ENCODE assay signal across 9 mouse cellular contexts in the genomic region with DNA sequence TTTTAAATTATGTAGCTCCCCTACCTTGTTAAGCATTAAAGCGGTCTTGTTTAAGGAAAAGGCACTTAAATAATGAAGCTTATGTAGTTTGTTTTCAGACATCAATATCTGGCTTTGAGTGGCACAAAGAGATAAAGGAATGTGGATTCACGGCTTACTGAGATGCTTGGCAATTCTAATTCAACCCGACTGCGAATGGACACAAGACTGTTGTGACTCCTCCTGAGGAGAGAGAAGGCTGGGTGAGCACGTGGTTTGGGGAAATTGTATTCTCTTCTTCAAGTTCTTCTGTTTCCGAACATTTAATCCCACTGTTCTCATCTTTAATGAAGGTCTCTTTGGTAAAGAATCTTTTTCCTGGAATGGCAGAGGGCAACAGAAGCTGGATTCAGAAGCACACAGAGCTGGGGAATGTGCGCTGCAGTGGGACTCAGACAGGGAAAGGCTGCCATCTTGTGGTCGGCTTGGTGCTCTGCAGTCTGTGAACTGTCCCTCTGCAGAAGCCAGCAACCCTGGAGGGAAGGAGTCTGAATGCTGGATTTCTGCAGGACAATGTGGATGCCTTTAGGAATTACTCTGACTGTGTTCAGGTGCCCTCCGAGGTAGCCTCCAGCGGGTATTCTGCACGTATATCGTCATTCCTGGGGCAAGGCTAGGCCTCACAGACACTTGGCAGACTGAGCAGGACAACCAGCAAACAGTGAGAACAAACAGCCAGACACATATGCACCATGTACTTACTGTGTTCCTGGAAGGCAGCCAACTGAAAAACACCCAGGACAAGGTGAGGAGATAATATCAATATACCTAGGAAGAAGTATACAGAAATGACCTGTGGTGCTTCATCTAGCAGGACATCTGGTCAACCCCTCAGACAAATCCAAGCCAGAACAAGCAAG. TPM values are rescaled to one million over a fixed set of nuclear protein-coding genes. Genes with fewer than 3 reads are reported as not detected.
DNase-seq lines count a peak whose midpoint lies in the region; ATAC-seq and TF ChIP-seq lines count a peak whose summit lies in the region.
"Had no signal": no experiment of that assay in that cellular context is flagged by ENCODE, and none has a peak within 500 bp of the region (broad histone marks: within the 10 kb centered on the region; RNA-seq: fewer than 3 reads in every experiment).

No protein-coding gene starts in this region.

- 0 out of 2 replicates have a peak, but pooled peaks have one; percentile 25 for TF ChIP-seq CTCF in G1E (IDR thresholded peaks at IDR 0.05; ENCODE audit: low read depth, low read length)
- TF ChIP-seq CTCF in lung, adult 2 months (IDR thresholded peaks at IDR 0.05; ENCODE audit: insufficient read depth, low read length), result peak; percentile 98

- WGBS in lung, adult 2 months, result 22% methylated on average over 12 of the region's 12 CpGs

- no peak overlapping the region for H3K4me3 ChIP-seq in G1E (ENCODE audit: low read depth, low read length)
- no peak overlapping the region for H3K4me3 ChIP-seq in lung, adult 2 months (replicated peaks; ENCODE audit: extremely low read depth, low read depth, low read length)
- H3K4me3 ChIP-seq: limb, embryonic 15.5 days had no signal

- no peak; the same call in 1 of the 2 replicates for ATAC-seq in G1E (ENCODE audit: extremely low read depth, insufficient number of reproducible peaks, low FRiP score, poor library complexity, severe bottlenecking)
- ATAC-seq in erythroblast, adult 5-6 weeks (replicated peaks; ENCODE audit: low FRiP score, poor library complexity, severe bottlenecking), result peak; percentile 79

- intact Hi-C loops in heart, postnatal 14 days (cut with DNase I), result loop anchor here (5.0 to 10.0 kb wide), 3 partner anchors 100 to 675 kb away; no protein-coding TSS in a partner anchor

- DNase-seq in G1E (ENCODE audit: low spot score), result no peak
- DNase-seq in brain, adult 2 months (ENCODE audit: low read depth, low spot score), result peak; percentile 88
- DNase-seq in heart, postnatal 14 days, result peak; percentile 66 to 78
- peak; percentile 81 to 82 for DNase-seq in kidney, postnatal 4 days
- peak; percentile 65 for DNase-seq in lung, adult 2 months
- peak; percentile 90 for DNase-seq in retina, embryonic 14.5 days (ENCODE audit: low spot score)
- peak; percentile 44 for DNase-seq in yolk sac, embryonic 10.5 days (ENCODE audit: low spot score)

- H3K9me3 ChIP-seq in G1E (replicated peaks), result peaks cover 34% of the 10 kb centered on the region
- H3K9me3 ChIP-seq: limb, embryonic 15.5 days had no signal

- no peaks in the 10 kb centered on the region for H3K27me3 ChIP-seq in G1E (ENCODE audit: insufficient read depth, low read length)

- H3K36me3 ChIP-seq in G1E (replicated peaks), result no peaks in the 10 kb centered on the region
- H3K36me3 ChIP-seq: limb, embryonic 15.5 days had no signal

- no peaks in the 10 kb centered on the region for H3K4me1 ChIP-seq in G1E (ENCODE audit: insufficient read depth, low read depth, low read length)
- no peaks in the 10 kb centered on the region for H3K4me1 ChIP-seq in lung, adult 2 months (ENCODE audit: control insufficient read depth, insufficient read depth, low read length)
- H3K4me1 ChIP-seq: limb, embryonic 15.5 days had no signal

- TF ChIP-seq POLR2A in lung, adult 2 months (IDR thresholded peaks at IDR 0.05; ENCODE audit: borderline replicate concordance, extremely low read depth, low read depth, low read length), result no peak

RNA-seq across cellular contexts. Expression of a gene that starts 54.0 kb away (rescaled TPM):
- total RNA-seq in G1E (2014; fragmentation: Nextera tagmentation), result not detected in 2 replicates
- 0.12 and 0.27 TPM in 2 replicates for total RNA-seq in G1E (2017)
- polyA plus RNA-seq in G1E (2012), result not detected in 2 replicates
- not detected in 2 replicates for total RNA-seq in erythroblast, adult 5-6 weeks (2015; ENCODE audit: low replicate concordance)
- not detected in 2 replicates for total RNA-seq in erythroblast, adult 5-6 weeks (2017; ENCODE audit: low replicate concordance)
- 1 to 10 TPM in 1 of 2 experiments, not detected in 1; 1.1 TPM for total RNA-seq in heart, postnatal 14 days (2021)
- 0.06 and 0.09 TPM in 2 replicates for polyA plus RNA-seq in lung, adult 2 months (2012; rRNA removed)
